Mouse (Mus musculus): ENCODE results near the gene Mipep.

DNA sequence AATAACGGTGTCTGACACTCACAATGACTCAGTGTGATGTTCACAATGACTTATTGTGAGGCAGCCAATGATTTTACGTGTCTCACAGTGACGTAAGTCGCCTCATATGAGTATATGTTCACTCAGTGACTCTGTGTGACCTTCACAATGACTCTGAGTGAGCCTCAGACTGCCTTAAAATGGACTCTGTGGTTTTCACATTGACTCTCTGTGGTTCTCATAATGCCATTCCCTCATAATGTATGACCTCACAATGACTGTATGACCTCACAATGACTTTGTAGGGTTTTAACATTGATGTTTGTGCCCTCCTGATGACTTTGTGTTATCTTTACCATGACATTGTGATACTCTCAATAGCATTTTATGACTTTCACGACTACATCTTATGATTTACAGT, 151.3 kb downstream of the Mipep start:
- no peak for TF ChIP-seq CTCF (IDR thresholded peaks at IDR 0.05; ENCODE audit: low read depth, low read length)
- TF ChIP-seq POLR2A (IDR thresholded peaks at IDR 0.05; ENCODE audit: borderline replicate concordance, low read depth, low read length), result no peak

Measured in bone marrow macrophage, adult 2 months (primary cell).